Mouse (Mus musculus) lung, adult 2 months (tissue): ENCODE measurements around the gene Hcar1.

Experiments used
- CTCF ChIP-seq: fragments of 200-500 bp; IDR thresholded peaks from 2 replicates; pipeline ENCODE4 v1.5.1; 2011; ENCODE audit warnings: mild to moderate bottlenecking, low read length, control low read depth; ENCODE audit not compliant: insufficient read depth
- POLR2A ChIP-seq: fragments of 200-500 bp; IDR thresholded peaks from 2 replicates; pipeline ENCODE4 v1.6.1; 2011; ENCODE audit warnings: low read depth, mild to moderate bottlenecking, control low read depth, low read length, borderline replicate concordance; ENCODE audit errors: extremely low read depth

GRCm38 (mm10) chr5:123906976-123907630 is 27.3 kb upstream of the Hcar1 start, which contains the start of gene Denr:
- peak; percentile 61 for TF ChIP-seq CTCF
- TF ChIP-seq POLR2A = peak; percentile 72; the same call in 1 of the 2 replicates
